Mouse (Mus musculus) adrenal gland, postnatal 10 days (tissue): ENCODE data around the gene Kcnk10. TPM values are rescaled to one million over a fixed set of nuclear protein-coding genes. Genes with fewer than 3 reads are reported as not detected.
"Not testable (repeated sequence)": the region's sequence is repeated elsewhere in the genome, so short reads cannot be mapped to it uniquely, and the experiment has no call there.

Experiments
- DNase-seq: peaks from one replicate; pipeline ENCODE4 v3.0.0; 2021; ENCODE audit warnings: mixed read lengths
- long read RNA-seq, 2 experiments: library from polyadenylated mRNA; stranded (forward); transcript quantifications; one replicate each; pipeline ENCODE4 v2.0.0; 2021
- total RNA-seq, 2 experiments: library from RNA; stranded (reverse); gene quantifications; 2 replicates each; pipeline ENCODE4 v1.2.3; 2021

Gene Kcnk10
- total RNA-seq, result 1 to 10 TPM in 1 of 2 experiments, under 1 TPM in 1; 0.81 to 1.9 TPM
- long read RNA-seq, experiment 1, result 0 reads
- long read RNA-seq, experiment 2, result 0 reads

- DNase-seq, result no peak
These were observed at the start of gene Kcnk10 for GRCm38 (mm10) chr12:98577861-98578360. Kcnk10 (minus strand) TSS chr12:98578310.

- peak; percentile 91 for DNase-seq
These were observed 49.5 kb upstream of the Kcnk10 start, which contains the start of gene Spata7 for GRCm38 (mm10) chr12:98627392-98628259. Spata7 (plus strand) TSS chr12:98628157.

- DNase-seq, result not testable (repeated sequence)
These were observed 45.2 kb upstream of the Kcnk10 start for GRCm38 (mm10) chr12:98623266-98623665.

- DNase-seq, result not testable (repeated sequence)
These were observed 42.8 kb upstream of the Kcnk10 start for GRCm38 (mm10) chr12:98620922-98621321.

GRCm38 (mm10) chr12:98619496-98619895 is 41.4 kb upstream of the Kcnk10 start:
- peak; percentile 29 for DNase-seq

- DNase-seq, result no peak
These were observed 37.6 kb upstream of the Kcnk10 start for GRCm38 (mm10) chr12:98615746-98616145.

- DNase-seq, result no peak
These were observed 36.9 kb upstream of the Kcnk10 start for GRCm38 (mm10) chr12:98614910-98615508.

GRCm38 (mm10) chr12:98610341-98610740 is 32.2 kb upstream of the Kcnk10 start:
- DNase-seq, result no peak

- DNase-seq, result no peak
These were observed 28.6 kb upstream of the Kcnk10 start for GRCm38 (mm10) chr12:98606595-98607290.

- no peak for DNase-seq
These were observed 27.2 kb upstream of the Kcnk10 start for GRCm38 (mm10) chr12:98605264-98605663.

- DNase-seq, result no peak
These were observed 24.0 kb upstream of the Kcnk10 start for GRCm38 (mm10) chr12:98602114-98602513.

GRCm38 (mm10) chr12:98600861-98601260 is 22.8 kb upstream of the Kcnk10 start:
- no peak for DNase-seq

GRCm38 (mm10) chr12:98591016-98591415 is 12.9 kb upstream of the Kcnk10 start:
- DNase-seq, result no peak

GRCm38 (mm10) chr12:98588573-98588972 is 10.5 kb upstream of the Kcnk10 start:
- DNase-seq, result no peak

GRCm38 (mm10) chr12:98585302-98585701 is 7.2 kb upstream of the Kcnk10 start:
- no peak for DNase-seq

- DNase-seq, result no peak
These were observed 2.1 kb downstream of the Kcnk10 start for GRCm38 (mm10) chr12:98575942-98576550.

GRCm38 (mm10) chr12:98575195-98575887 is 2.8 kb downstream of the Kcnk10 start:
- DNase-seq, result no peak

GRCm38 (mm10) chr12:98574353-98575194 is 3.5 kb downstream of the Kcnk10 start:
- peak; percentile 37 for DNase-seq

GRCm38 (mm10) chr12:98573317-98574270 is 4.5 kb downstream of the Kcnk10 start:
- DNase-seq, result peak; percentile 5
